Mouse (Mus musculus) neural tube, embryonic 15.5 days (tissue): Measurements from ENCODE around the gene Spc25. TPM values are rescaled to one million over a fixed set of nuclear protein-coding genes. Genes with fewer than 3 reads are reported as not detected.

ENCODE experiments used
- ATAC-seq: fragments of 200-750 bp; cut with Nextera tagmentation; 2 replicates; pipeline ENCODE4 v1.8.0; 2017; ENCODE audit warnings: mild to moderate bottlenecking, moderate TSS enrichment, moderate library complexity; ENCODE audit not compliant: low FRiP score
- H3K27ac ChIP-seq: fragments of 300-500 bp; sonication (generic); replicated peaks from 2 replicates; pipeline ENCODE4 v1.5.1; 2015; ENCODE audit warnings: mild to moderate bottlenecking, inconsistent platforms
- H3K27me3 ChIP-seq: fragments of 300-500 bp; sonication (generic); replicated peaks from 2 replicates; pipeline ENCODE4 v1.6.1; 2015; ENCODE audit warnings: inconsistent platforms
- H3K36me3 ChIP-seq: fragments of 300-500 bp; sonication (generic); 2 replicates; pipeline ENCODE4 v1.6.1; 2015; ENCODE audit warnings: inconsistent platforms
- H3K4me1 ChIP-seq: fragments of 300-500 bp; sonication (generic); 2 replicates; pipeline ENCODE4 v1.6.1; 2015; ENCODE audit warnings: inconsistent platforms
- H3K4me2 ChIP-seq: fragments of 300-500 bp; sonication (generic); 2 replicates; pipeline ENCODE4 v1.6.1; 2015; ENCODE audit warnings: inconsistent platforms, mild to moderate bottlenecking, moderate library complexity
- H3K4me3 ChIP-seq: fragments of 300-500 bp; sonication (generic); replicated peaks from 2 replicates; pipeline ENCODE4 v1.5.1; 2015; ENCODE audit warnings: mild to moderate bottlenecking, inconsistent platforms
- H3K9ac ChIP-seq: fragments of 300-500 bp; sonication (generic); replicated peaks from 2 replicates; pipeline ENCODE4 v1.6.1; 2015; ENCODE audit warnings: mild to moderate bottlenecking, inconsistent platforms
- H3K9me3 ChIP-seq: fragments of 300-500 bp; sonication (generic); replicated peaks from 2 replicates; pipeline ENCODE4 v1.6.1; 2016; ENCODE audit warnings: inconsistent platforms
- WGBS: fragments of 180-500 bp; shearing (Covaris S2); methylation state at CpG from one replicate; pipeline ENCODE4 v1.1.7; 2015; ENCODE audit warnings: mixed read lengths; 5-methylcytosine and 5-hydroxymethylcytosine counted together
- polyA plus RNA-seq: library from polyadenylated mRNA; unstranded; fragments of >200 nt; fragmentation: Nextera tagmentation; extraction: Ambion mirVana; gene quantifications from 2 replicates; pipeline ENCODE4 v1.2.1, GENCODE M21; 2015

Gene Spc25
- 22.6 and 52.1 TPM in 2 replicates for polyA plus RNA-seq

DNA sequence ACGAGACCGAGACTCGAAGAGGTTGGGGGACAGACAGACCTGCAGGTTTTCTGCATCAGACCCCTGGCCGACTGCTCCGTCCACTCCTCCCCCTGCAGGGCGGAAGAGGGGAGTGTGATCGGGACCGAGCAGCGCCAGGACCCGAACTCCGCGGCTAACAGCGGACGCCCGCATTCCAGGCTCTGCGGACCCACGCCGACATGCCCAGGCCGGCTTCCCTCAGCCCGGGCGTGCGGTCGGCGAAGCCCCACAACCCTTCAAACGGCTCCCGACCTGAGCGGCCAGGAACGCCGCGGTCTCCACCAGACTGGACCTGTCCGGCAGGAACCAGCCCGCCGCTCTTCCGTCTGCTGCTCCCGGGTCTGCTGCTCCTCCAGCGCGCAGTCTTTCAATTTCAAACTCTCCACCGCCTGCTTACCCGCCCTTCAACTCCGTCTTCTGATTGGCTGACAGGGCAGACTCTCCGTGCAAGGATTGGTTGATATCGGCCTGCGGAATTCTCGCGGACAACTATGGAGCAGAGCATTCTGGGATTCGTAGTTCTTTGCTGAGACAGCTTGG is at the start of gene Spc25:
Gene Spc25 (minus strand): TSS at position 404 of the 561 bp plus-strand sequence.
- Histone ChIP-seq H3K4me3 (peak within 1 kb of the TSS; percentile 71), H3K4me1 (peaks cover 14% of the 10 kb centered on the region; the same call in 1 of the 2 replicates)

DNA sequence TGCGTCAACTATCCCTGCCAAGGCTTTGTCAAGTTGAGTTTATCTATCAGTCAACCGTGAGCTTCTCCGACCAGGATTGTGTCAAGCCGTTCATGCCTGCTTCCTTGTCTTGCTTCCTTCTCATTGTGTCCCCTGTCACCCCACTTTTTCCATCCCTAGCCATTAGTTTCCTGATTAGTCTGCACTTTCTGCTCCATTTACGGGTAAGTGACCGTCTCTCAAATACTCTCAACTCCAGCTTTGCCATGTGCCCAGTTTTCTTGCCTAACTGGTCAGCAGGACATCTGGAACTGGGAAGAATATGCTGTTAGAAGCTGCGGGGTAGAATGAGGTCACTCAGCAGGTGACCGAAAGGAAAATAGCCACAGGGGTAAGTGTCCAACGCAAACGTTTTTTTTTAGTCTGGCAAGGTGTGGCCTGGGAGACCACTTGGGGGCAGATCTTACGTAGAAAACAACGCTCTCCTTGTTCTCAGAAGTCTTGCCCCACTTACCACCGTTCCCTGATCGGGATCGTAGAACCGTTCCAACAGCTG is 42.3 kb upstream of the Spc25 start:
- no peak overlapping the region for H3K4me2 ChIP-seq
- H3K4me3 ChIP-seq: no peak overlapping the region
- WGBS: 73% methylated on average over 16 of the region's 16 CpGs
- H3K36me3 ChIP-seq: no peaks in the 10 kb centered on the region
- ATAC-seq: no peak
- H3K4me1 ChIP-seq: no peaks in the 10 kb centered on the region
- H3K27ac ChIP-seq: no peak overlapping the region
- H3K9me3 ChIP-seq: no peaks in the 10 kb centered on the region
- H3K27me3 ChIP-seq: no peaks in the 10 kb centered on the region
- H3K9ac ChIP-seq: no peak overlapping the region

More for the DNA sequence above, at the start of gene Spc25:
- H3K27ac ChIP-seq: no peak within 1 kb of the TSS
- H3K27me3 ChIP-seq: no peaks in the 10 kb centered on the region
- H3K36me3 ChIP-seq: no peaks in the 10 kb centered on the region
- peak within 1 kb of the TSS; percentile 96 for H3K4me2 ChIP-seq
- WGBS: under 1% methylated on average over 44 of the region's 46 CpGs
- ATAC-seq: peak; percentile 100
- peak within 1 kb of the TSS; percentile 47 for H3K9ac ChIP-seq
- no peaks in the 10 kb centered on the region for H3K9me3 ChIP-seq

DNA sequence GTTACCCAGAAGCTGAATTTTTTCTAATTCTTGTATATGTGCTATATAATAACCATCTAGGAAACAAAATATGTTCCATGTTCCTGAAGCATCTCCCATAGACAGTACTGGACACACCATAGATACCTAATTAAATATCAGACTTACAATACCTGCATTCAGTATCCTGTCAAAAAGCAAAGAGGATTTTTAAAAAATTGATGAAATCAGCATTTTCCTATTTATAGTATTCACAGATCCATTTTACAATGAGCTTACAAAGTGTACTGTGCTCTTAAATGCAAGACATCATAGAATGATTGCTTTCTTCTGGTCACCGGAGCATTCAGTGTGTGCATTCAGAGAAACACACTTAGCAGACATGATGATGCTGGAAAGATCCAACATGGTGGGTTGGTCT is 41.1 kb upstream of the Spc25 start:
- Histone ChIP-seq H3K4me3 (no peak overlapping the region), H3K9ac (no peak overlapping the region), H3K27me3 (no peaks in the 10 kb centered on the region), H3K4me1 (no peaks in the 10 kb centered on the region), H3K9me3 (no peaks in the 10 kb centered on the region), H3K36me3 (no peaks in the 10 kb centered on the region), H3K4me2 (no peak overlapping the region), H3K27ac (no peak overlapping the region)
- 98% methylated on average over 1 of the region's 1 CpGs for WGBS
- ATAC-seq: no peak

DNA sequence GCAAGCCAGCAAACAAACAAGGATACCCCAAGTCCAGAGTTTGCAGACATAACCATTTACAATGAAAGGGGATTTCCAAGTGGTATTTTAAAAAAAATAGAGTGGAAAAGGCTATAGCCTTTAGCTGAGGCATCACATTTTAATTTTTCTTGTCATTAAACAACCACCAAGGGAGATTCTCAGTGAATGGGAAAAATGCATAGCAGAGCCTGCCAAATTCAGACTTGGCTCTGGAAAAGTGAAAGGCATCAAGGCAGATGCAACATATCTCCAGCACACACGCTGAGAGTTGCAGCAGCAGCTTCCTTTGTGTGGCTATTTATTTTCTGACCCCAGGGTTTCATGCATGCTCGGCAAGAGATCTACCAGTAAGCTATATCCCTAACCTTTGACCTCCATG is 38.9 kb upstream of the Spc25 start:
- H3K4me2 ChIP-seq: no peak overlapping the region
- H3K9me3 ChIP-seq: no peaks in the 10 kb centered on the region
- WGBS: 32% methylated on average over 2 of the region's 2 CpGs
- no peaks in the 10 kb centered on the region for H3K4me1 ChIP-seq
- H3K27me3 ChIP-seq: no peaks in the 10 kb centered on the region
- no peak overlapping the region for H3K27ac ChIP-seq
- H3K4me3 ChIP-seq: no peak overlapping the region
- no peak overlapping the region for H3K9ac ChIP-seq
- no peaks in the 10 kb centered on the region for H3K36me3 ChIP-seq
- ATAC-seq: no peak

DNA sequence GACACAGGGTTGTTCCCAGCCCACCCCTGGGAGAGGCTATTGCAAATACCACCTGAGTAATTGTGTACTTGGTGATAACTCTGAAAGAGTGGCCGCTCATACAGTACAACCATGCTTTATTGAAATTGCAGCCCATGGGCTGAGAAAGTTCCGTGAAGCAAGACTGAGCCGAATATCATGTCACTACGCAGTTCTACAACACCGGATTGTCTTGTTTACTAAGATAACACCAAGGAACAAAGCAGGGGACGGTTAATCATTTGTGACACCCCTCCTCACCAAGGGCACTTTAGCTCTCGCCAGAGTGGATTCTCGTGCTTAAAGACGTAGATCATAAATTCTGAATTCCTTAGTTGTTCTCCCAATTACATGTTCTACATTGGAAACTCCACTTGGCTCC is 33.3 kb upstream of the Spc25 start:
- Histone ChIP-seq H3K4me3 (no peak overlapping the region), H3K4me2 (no peak overlapping the region), H3K9me3 (no peaks in the 10 kb centered on the region), H3K27ac (no peak overlapping the region), H3K36me3 (no peaks in the 10 kb centered on the region), H3K4me1 (no peaks in the 10 kb centered on the region), H3K27me3 (no peaks in the 10 kb centered on the region), H3K9ac (no peak overlapping the region)
- ATAC-seq: no peak
- 68% methylated on average over 9 of the region's 9 CpGs for WGBS

DNA sequence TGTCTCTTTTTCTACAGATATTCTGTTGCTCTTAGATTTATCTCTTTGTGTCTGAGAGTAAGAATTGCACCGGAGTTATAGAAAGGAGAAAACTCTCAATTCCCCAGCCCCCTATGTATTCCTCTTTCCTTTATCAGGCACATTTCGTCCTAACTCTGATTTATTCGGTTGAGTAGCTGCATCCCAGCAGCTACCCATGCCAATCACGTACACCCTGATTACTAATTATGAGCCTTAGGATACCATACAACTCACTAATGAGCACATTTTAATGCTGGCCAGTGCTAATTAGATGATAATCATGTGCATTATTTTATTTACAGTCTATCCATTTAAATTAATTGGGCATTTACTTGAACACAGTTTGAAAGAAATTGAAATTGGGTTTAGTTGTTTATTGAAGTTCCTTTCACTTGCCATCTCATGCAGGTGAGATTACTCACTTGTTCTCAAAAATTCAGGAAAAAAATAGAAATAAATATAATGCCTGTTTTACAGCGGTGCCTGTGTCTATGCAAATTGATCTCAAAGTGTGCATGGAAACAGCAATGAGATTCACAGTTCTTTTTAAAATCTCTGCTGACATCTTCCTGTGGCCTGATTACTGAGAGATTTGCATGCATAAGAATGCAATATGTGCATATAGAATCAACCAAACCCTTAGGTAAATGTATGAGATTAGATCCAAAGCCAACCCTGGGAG is 29.1 kb upstream of the Spc25 start:
- Histone ChIP-seq H3K4me2 (no peak overlapping the region), H3K36me3 (no peaks in the 10 kb centered on the region), H3K9me3 (no peaks in the 10 kb centered on the region), H3K4me1 (no peaks in the 10 kb centered on the region), H3K27me3 (no peaks in the 10 kb centered on the region), H3K4me3 (no peak overlapping the region), H3K27ac (no peak overlapping the region), H3K9ac (no peak overlapping the region)
- WGBS: 32% methylated on average over 5 of the region's 5 CpGs
- ATAC-seq: no peak

DNA sequence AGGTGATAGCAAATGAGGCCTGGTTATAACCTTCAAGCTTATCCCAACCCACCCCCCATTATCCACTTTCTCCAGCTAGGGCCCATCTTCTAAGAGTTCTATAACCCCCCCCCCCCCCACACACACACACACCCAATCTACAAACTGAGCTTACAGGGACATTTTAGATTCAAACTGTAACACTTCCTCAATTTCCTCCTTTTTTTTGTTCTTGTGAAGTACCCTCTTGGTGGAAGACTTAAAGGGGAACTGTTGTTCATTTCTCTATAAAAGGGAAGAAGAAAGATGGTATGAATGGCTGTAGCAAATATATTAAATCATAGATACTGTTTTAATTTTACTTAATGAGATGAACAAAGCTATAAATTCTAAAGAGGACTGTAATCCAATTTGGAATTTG is 26.1 kb upstream of the Spc25 start:
- Histone ChIP-seq H3K9ac (no peak overlapping the region), H3K4me2 (no peak overlapping the region), H3K27ac (no peak overlapping the region)

DNA sequence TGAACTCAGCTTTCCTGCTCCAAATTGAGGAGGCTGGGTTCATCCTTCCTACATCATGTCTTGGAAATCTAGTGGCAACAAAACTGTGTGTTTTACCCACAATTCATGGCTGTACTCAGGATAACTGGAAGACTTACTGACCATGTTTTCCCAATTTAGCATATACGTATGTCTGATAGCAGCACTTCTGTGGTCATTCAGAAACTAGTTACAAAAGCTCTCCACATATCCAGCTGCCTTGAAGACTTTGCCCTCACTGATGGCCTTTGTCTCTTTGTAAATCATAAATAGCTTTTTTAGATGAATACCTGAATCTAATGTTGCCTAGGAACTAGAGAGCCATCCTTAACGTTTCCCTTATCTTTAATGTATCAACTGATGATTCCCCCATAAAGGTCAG is 24.1 kb upstream of the Spc25 start:
- ATAC-seq: no peak
- no peak overlapping the region for H3K4me2 ChIP-seq
- H3K4me1 ChIP-seq: no peaks in the 10 kb centered on the region
- H3K9me3 ChIP-seq: no peaks in the 10 kb centered on the region
- 84% methylated on average over 2 of the region's 2 CpGs for WGBS
- H3K4me3 ChIP-seq: no peak overlapping the region
- H3K27ac ChIP-seq: no peak overlapping the region
- no peak overlapping the region for H3K9ac ChIP-seq
- no peaks in the 10 kb centered on the region for H3K36me3 ChIP-seq
- no peaks in the 10 kb centered on the region for H3K27me3 ChIP-seq

More for the DNA sequence above, 26.1 kb upstream of the Spc25 start:
- no peak overlapping the region for H3K4me3 ChIP-seq
- no peaks in the 10 kb centered on the region for H3K4me1 ChIP-seq
- no peak for ATAC-seq
- no peaks in the 10 kb centered on the region for H3K36me3 ChIP-seq
- no peaks in the 10 kb centered on the region for H3K27me3 ChIP-seq
- H3K9me3 ChIP-seq: no peaks in the 10 kb centered on the region

DNA sequence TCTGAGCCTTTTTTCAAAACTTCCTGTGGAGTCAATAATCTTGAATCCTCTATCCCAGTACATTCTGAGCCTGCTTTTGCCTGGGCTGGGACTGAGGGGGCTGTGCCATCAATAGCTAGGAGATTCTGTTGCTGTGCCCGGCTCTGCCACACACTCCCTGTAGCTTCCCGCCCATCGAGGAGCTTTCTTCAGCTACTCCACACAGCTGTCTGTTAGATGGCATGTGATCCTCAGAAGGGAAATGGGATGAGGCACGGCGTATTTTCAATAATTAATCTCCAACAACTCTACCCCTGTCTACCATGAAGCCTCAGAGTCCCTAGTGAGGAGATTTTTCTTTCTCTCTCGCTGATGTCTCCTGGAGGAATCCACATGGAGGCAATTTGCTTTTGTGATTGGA is 22.6 kb upstream of the Spc25 start:
- no peak for ATAC-seq
- Histone ChIP-seq H3K9me3 (no peaks in the 10 kb centered on the region), H3K36me3 (no peaks in the 10 kb centered on the region), H3K4me1 (no peaks in the 10 kb centered on the region), H3K4me3 (no peak overlapping the region), H3K4me2 (no peak overlapping the region), H3K27me3 (no peaks in the 10 kb centered on the region), H3K9ac (no peak overlapping the region), H3K27ac (peak overlapping the region; percentile 30; the same call in 1 of the 2 replicates)
- WGBS: 53% methylated on average over 6 of the region's 6 CpGs

DNA sequence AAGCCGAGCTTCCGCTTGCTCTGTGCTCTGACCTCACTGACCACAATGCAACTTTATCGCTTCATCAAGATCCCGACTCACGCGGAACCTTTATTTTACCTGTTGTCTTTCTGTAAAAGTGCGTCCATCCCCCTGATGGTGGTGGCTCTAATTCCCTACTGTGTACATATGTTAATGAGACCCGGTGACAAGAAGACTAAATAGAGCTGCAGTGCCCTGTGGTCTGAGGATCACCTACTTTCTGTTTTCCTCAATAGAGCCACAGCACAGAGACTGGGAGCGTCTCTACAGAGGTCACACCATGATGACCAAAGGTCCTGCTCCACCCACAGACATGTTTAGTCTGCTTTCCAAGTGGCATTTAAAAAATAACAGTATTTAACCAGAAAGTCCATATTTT is 20.9 kb upstream of the Spc25 start:
- peaks cover 5% of the 10 kb centered on the region; the same call in 1 of the 2 replicates for H3K4me1 ChIP-seq
- no peak overlapping the region for H3K9ac ChIP-seq
- H3K4me2 ChIP-seq: no peak overlapping the region
- no peak overlapping the region for H3K27ac ChIP-seq
- no peaks in the 10 kb centered on the region for H3K36me3 ChIP-seq
- WGBS: 95% methylated on average over 9 of the region's 9 CpGs
- no peak for ATAC-seq
- no peaks in the 10 kb centered on the region for H3K27me3 ChIP-seq
- H3K4me3 ChIP-seq: no peak overlapping the region
- no peaks in the 10 kb centered on the region for H3K9me3 ChIP-seq

DNA sequence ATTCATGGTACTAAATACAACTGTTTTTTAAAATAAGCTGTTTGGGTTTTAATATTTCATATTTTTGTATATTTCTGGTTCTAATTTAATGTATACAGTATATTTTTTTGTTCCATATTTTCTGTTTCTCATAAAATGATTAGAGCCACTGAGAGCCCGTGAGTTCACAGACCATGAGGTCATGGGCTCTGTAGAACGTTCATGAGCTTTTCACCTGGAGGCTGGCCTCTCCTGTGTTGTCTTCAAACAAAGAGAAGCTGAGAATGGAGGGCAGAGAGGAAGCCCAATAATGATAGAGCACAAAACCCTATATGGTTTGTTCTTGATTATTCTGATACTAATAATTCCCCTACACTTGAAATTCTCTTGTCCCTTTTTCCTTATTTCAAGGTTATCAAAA is 18.7 kb upstream of the Spc25 start:
- Histone ChIP-seq H3K27me3 (no peaks in the 10 kb centered on the region), H3K4me3 (no peak overlapping the region), H3K4me2 (no peak overlapping the region), H3K9ac (no peak overlapping the region), H3K4me1 (peaks cover 5% of the 10 kb centered on the region; the same call in 1 of the 2 replicates), H3K9me3 (no peaks in the 10 kb centered on the region), H3K27ac (no peak overlapping the region), H3K36me3 (no peaks in the 10 kb centered on the region)
- ATAC-seq: no peak
- WGBS: 68% methylated on average over 2 of the region's 2 CpGs

DNA sequence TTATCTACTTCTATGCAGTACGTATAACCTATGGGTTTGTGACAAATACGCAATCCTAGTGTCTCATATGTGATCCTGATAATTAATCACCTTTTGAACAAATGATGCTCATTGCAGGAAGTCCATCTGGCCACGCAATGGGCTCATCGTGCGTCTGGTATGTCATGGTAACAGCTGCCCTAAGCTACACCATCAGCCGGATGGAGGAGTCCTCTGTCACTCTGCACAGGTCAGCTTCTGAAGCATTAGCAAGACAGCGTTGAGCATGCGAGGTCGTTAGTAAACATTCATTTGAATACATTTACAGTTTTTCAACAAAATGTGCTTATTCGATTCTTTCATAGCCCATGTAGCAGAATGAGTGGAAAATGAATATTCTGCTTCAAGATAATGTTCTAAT is 16.8 kb upstream of the Spc25 start:
- no peak for ATAC-seq
- no peak overlapping the region for H3K4me3 ChIP-seq
- no peak overlapping the region for H3K4me2 ChIP-seq
- H3K27ac ChIP-seq: no peak overlapping the region
- H3K27me3 ChIP-seq: no peaks in the 10 kb centered on the region
- 36% methylated on average over 10 of the region's 10 CpGs for WGBS
- H3K36me3 ChIP-seq: no peaks in the 10 kb centered on the region
- H3K9ac ChIP-seq: no peak overlapping the region
- H3K4me1 ChIP-seq: peaks cover 5% of the 10 kb centered on the region; the same call in 1 of the 2 replicates
- no peaks in the 10 kb centered on the region for H3K9me3 ChIP-seq
